Mouse (Mus musculus): Measurements from ENCODE around the gene Gm6337. TPM values are rescaled to one million over a fixed set of nuclear protein-coding genes. Genes with fewer than 3 reads are reported as not detected.

Gene Gm6337
- not detected for total RNA-seq (2023)

DNA sequence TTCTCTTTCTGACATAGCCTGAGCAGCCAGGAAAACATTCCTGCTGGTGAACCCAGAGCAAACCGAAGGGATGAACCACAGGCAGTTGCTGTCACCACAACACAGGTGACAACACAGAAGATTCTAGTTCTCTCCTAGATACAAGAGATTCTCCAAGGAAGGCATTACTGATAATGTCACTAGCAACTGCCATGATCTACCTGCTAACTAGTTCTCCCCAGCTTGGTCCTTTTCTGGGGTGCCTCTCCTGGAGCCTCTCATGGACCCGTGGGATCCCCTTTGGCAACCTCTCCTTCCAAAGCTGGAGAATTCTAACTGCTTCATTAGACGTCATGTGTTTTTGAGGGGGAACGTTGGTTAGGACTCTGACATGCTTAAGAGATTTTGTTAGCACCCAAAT, at the start of gene Gm6337:
Gm6337 (minus strand) TSS at position 101 of the 400 bp plus-strand sequence.

DNA sequence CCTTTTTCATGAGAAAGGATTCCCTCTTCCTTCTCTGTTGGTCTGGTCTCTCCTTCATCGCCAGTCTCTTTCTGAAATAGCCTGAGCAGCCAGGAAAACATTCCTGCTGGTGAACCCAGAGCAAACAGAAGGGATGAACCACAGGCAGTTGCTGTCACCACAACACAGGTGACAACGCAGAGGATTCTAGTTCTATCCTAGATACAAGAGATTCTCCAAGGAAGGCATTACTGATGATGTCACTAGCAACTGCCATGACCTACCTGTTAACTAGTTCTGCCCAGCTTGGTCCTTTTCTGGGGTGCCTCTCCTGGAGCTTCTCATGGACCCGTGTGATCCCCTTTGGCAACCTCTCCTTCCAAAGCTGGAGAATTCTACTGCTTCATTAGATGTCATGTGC, 35.8 kb upstream of the Gm6337 start, which contains the start of gene Gm8206:
Gm8206 (minus strand) TSS at position 101 of the 400 bp plus-strand sequence.

Other genes starting within 250 kb of the Gm6337 start
- gene Gm3424, start 227.9 kb downstream of the Gm6337 start, total RNA-seq (2023): not detected
- gene Gm8237, start 177.9 kb downstream of the Gm6337 start, total RNA-seq (2023): not detected
- not detected for gene Gm3248, start 96.5 kb downstream of the Gm6337 start, total RNA-seq (2023)
- not detected for gene Gm3453, start 79.1 kb downstream of the Gm6337 start, total RNA-seq (2023)
- not detected for gene Gm8206, start 35.7 kb upstream of the Gm6337 start, total RNA-seq (2023)
- not detected for gene Gm3468, start 50.4 kb upstream of the Gm6337 start, total RNA-seq (2023)
- not detected for gene Gm3476, start 67.5 kb upstream of the Gm6337 start, total RNA-seq (2023)
- not detected for gene Gm21560, start 161.0 kb upstream of the Gm6337 start, total RNA-seq (2023)
- gene Gm3411, start 229.0 kb upstream of the Gm6337 start, total RNA-seq (2023): 0.83 TPM
- not detected for gene Gm21103, start 246.6 kb upstream of the Gm6337 start, total RNA-seq (2023)